Mouse (Mus musculus) liver, embryonic 14.5 days (tissue): ENCODE measurements around the gene Xrcc5. TPM values are rescaled to one million over a fixed set of nuclear protein-coding genes. Genes with fewer than 3 reads are reported as not detected.

Experiments
- ATAC-seq: fragments of 200-750 bp; cut with Nextera tagmentation; 2 replicates; pipeline ENCODE4 v1.8.0; 2017; ENCODE audit warnings: moderate number of reproducible peaks, mild to moderate bottlenecking, moderate library complexity; ENCODE audit not compliant: insufficient read depth
- DNase-seq, 3 experiments: peaks; one replicate each; pipeline ENCODE4 v3.0.0-alpha.2; 2012 to 2013; ENCODE audit warnings: low read depth in 3 of 3, low spot score in 3 of 3
- H3K27ac ChIP-seq: fragments of 300-500 bp; sonication (generic); 2 replicates; pipeline ENCODE4 v1.5.1; 2014; ENCODE audit warnings: moderate library complexity, mild to moderate bottlenecking, control low read depth, inconsistent platforms
- H3K27me3 ChIP-seq: fragments of 300-500 bp; sonication (generic); 2 replicates; pipeline ENCODE4 v1.6.1; 2014; ENCODE audit warnings: mild to moderate bottlenecking, low read length, moderate library complexity; ENCODE audit not compliant: control insufficient read depth, insufficient read depth
- H3K36me3 ChIP-seq: fragments of 300-500 bp; sonication (generic); replicated peaks from 2 replicates; pipeline ENCODE4 v1.6.1; 2014; ENCODE audit warnings: low read depth; ENCODE audit not compliant: control insufficient read depth, insufficient read depth
- H3K4me1 ChIP-seq, 2 experiments: fragments of 200-500 bp in 1 of 2; fragments of 300-500 bp in 1 of 2; sonication (generic) in 1 of 2; replicated peaks; 2 replicates each; pipeline ENCODE4 v1.6.1; 2012 to 2014; ENCODE audit warnings: antibody characterized with exemption in 1 of 2, inconsistent platforms in 1 of 2, low read length in 1 of 2; ENCODE audit not compliant: control insufficient read depth in 2 of 2, insufficient read depth in 2 of 2
- H3K4me2 ChIP-seq: fragments of 300-500 bp; sonication (generic); 2 replicates; pipeline ENCODE4 v1.6.1; 2014; ENCODE audit warnings: low read depth, mild to moderate bottlenecking, control low read depth, moderate library complexity
- H3K4me3 ChIP-seq, 2 experiments: fragments of 200-500 bp in 1 of 2; fragments of 300-500 bp in 1 of 2; sonication (generic) in 1 of 2; 2 replicates each; pipeline ENCODE4 v1.5.1; 2012 to 2014; ENCODE audit warnings: low read depth in 2 of 2, low read length in 2 of 2, mild to moderate bottlenecking in 2 of 2, control low read depth in 1 of 2, inconsistent platforms in 1 of 2, moderate library complexity in 1 of 2; ENCODE audit not compliant: insufficient read depth in 1 of 2
- H3K9ac ChIP-seq: fragments of 300-500 bp; sonication (generic); replicated peaks from 2 replicates; pipeline ENCODE4 v1.6.1; 2014; ENCODE audit warnings: mild to moderate bottlenecking, control low read depth, moderate library complexity
- H3K9me3 ChIP-seq: fragments of 300-500 bp; sonication (generic); 2 replicates; pipeline ENCODE4 v1.6.1; 2016; ENCODE audit warnings: low read length, mixed read lengths; ENCODE audit not compliant: control insufficient read depth
- CTCF ChIP-seq: IDR thresholded peaks from 2 replicates; pipeline ENCODE4 v1.5.1; 2016; ENCODE audit warnings: antibody characterized with exemption, low read depth, control low read depth
- EP300 ChIP-seq: IDR thresholded peaks from 2 replicates; pipeline ENCODE4 v1.6.1; 2016; ENCODE audit warnings: antibody characterized with exemption, low read depth
- WGBS: fragments of 180-500 bp; shearing (Covaris S2); extraction: QIAGEN DNeasy Blood & Tissue Kit; methylation state at CpG from one replicate; pipeline ENCODE4 v1.1.7; 2014; ENCODE audit not compliant: insufficient replicate concordance; 5-methylcytosine and 5-hydroxymethylcytosine counted together
- polyA plus RNA-seq, 2 experiments: library from polyadenylated mRNA; depleted of rRNA in 1 of 2; stranded (reverse) in 1 of 2; unstranded in 1 of 2; fragments of >200 nt; fragmentation: Nextera tagmentation in 1 of 2; extraction: Ambion mirVana in 1 of 2; gene quantifications; 2 replicates each; pipeline versions ENCODE4 v1.2.1 to v1.2.3; 2012 to 2014

The Xrcc5 gene
- polyA plus RNA-seq, 2 experiments: 8.9 to 17.6 TPM

DNA sequence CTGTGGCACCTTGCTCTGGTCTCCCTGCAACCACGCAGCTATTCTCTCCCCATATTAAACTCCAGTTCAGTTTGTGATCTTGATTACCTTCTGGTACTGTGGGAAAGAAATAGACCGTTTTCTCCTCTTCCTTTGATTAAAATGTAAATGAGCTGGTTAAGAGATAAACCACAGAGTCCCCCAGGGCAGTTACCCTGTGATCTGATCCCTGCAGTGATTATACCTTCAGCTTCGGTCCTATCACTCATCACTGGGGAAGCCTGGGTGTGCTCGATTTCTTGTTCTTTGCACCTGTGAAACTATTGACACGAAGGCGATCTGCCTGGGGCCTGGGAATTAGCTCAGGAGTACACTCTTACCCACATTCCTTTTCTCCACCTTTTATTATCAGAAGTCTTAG, 40.7 kb downstream of the Xrcc5 start:
- ATAC-seq: no peak
- no peak overlapping the region for H3K4me2 ChIP-seq
- no peak overlapping the region for H3K27ac ChIP-seq
- 50% methylated on average over 6 of the region's 6 CpGs for WGBS
- no peak for DNase-seq
- no peaks in the 10 kb centered on the region for H3K4me1 ChIP-seq
- no peak for TF ChIP-seq EP300
- TF ChIP-seq CTCF: no peak
- H3K4me3 ChIP-seq: no peak overlapping the region
- peaks cover 3% of the 10 kb centered on the region; the same call in 1 of the 2 replicates for H3K36me3 ChIP-seq
- no peaks in the 10 kb centered on the region for H3K27me3 ChIP-seq
- no peaks in the 10 kb centered on the region for H3K9me3 ChIP-seq
- H3K9ac ChIP-seq: no peak overlapping the region

DNA sequence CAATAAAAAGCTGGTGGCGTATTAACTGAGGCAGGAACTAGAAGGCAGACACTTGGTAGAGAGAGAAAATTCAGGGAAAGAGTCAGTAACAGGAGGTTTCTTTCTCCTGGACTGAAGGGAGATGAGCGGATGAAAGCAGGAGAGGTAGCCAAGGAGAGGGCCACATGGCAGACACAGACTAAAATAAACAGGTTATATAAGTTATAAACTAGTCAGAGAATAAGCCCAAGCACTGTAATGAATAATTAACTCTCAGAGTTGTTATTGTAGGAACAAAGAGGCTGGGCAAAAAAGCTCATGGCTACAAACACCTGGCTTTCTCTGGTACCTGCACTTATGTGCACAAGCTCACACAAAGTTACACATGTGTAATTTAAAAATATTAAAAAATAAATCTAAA, 47.6 kb downstream of the Xrcc5 start:
- TF ChIP-seq EP300 (no peak), CTCF (no peak)
- DNase-seq (no peak), ATAC-seq (no peak)
- H3K4me2 ChIP-seq: no peak overlapping the region
- no peaks in the 10 kb centered on the region for H3K4me1 ChIP-seq
- no peaks in the 10 kb centered on the region for H3K9me3 ChIP-seq
- H3K27me3 ChIP-seq: no peaks in the 10 kb centered on the region
- WGBS: 85% methylated on average over 2 of the region's 2 CpGs
- H3K36me3 ChIP-seq: no peaks in the 10 kb centered on the region
- H3K4me3 ChIP-seq: no peak overlapping the region
- H3K27ac ChIP-seq: no peak overlapping the region
- no peak overlapping the region for H3K9ac ChIP-seq

DNA sequence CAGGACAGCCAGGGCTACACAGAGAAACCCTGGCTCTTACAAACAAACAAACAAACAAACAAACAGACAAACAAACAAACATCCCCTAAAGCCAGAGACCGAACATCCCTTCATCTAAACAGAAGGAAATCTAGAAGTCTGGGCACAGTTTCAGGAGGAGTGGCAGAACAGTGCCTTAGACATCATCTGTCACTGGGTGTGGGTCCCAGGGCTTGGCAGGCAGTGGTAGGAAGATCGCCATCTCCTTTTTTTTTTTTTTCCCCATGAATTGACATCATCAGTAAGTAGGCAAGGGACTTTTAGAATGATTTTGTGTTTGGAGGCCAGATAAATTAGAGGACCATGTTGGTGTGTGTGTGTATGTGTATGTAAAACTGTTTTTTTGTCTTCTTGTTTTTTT, 51.0 kb downstream of the Xrcc5 start:
- Histone ChIP-seq H3K4me1 (no peaks in the 10 kb centered on the region), H3K9ac (no peak overlapping the region), H3K27ac (no peak overlapping the region), H3K36me3 (no peaks in the 10 kb centered on the region; the same call in 1 of the 2 replicates), H3K4me2 (no peak overlapping the region), H3K9me3 (no peaks in the 10 kb centered on the region), H3K27me3 (no peaks in the 10 kb centered on the region), H3K4me3 (no peak overlapping the region)
- ATAC-seq (no peak), DNase-seq (no peak)
- WGBS: 70% methylated on average over 2 of the region's 2 CpGs
- no peak for TF ChIP-seq EP300
- TF ChIP-seq CTCF: no peak

DNA sequence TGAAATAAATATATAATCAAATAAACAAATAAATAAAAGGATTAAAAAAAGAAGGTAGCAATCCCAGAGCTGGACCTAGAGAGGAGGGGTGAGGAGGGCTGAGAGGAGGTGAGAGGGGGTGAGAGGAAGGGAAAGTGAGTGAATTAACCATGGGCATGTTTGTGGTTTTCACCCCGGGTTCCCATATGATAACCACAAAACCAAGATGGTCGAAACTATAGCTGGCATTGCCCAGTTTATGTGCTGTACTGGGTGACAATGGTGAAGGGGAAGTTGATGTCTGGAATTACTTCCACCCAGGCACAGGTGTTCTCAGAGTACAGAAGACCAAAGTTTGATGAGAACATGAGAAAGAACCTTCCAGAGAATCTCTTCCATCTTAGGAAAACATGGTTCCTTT, 52.2 kb downstream of the Xrcc5 start:
- ATAC-seq (no peak), DNase-seq (no peak)
- no peak overlapping the region for H3K4me3 ChIP-seq
- no peak overlapping the region for H3K9ac ChIP-seq
- H3K4me2 ChIP-seq: no peak overlapping the region
- WGBS: 16% methylated on average over 2 of the region's 2 CpGs
- no peaks in the 10 kb centered on the region for H3K9me3 ChIP-seq
- TF ChIP-seq EP300 (no peak), CTCF (no peak)
- H3K27me3 ChIP-seq: no peaks in the 10 kb centered on the region
- no peak overlapping the region for H3K27ac ChIP-seq
- H3K36me3 ChIP-seq: no peaks in the 10 kb centered on the region; the same call in 1 of the 2 replicates
- H3K4me1 ChIP-seq: no peaks in the 10 kb centered on the region

DNA sequence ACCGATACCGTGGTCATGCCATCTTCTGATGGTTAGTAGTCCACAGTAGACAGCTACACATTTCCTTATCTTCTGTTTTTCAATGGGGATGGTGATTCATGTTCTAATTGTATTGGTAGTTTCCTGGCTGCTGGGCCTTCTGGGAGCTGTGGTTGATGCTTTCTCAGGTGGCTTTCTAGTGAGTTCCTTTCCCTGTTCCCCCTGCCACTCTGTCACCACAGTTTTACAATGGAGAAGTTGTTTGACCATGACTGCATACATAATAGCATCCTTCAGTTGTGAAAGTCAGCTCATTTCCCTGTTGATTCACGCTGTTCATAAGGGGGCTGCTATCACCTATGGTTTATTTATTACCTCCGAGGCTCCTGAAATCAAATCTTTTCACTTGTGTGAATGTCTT, 53.6 kb downstream of the Xrcc5 start:
- Histone ChIP-seq H3K4me3 (no peak overlapping the region), H3K9ac (no peak overlapping the region), H3K27me3 (no peaks in the 10 kb centered on the region), H3K36me3 (no peaks in the 10 kb centered on the region; the same call in 1 of the 2 replicates), H3K9me3 (no peaks in the 10 kb centered on the region), H3K4me1 (no peaks in the 10 kb centered on the region), H3K27ac (no peak overlapping the region), H3K4me2 (no peak overlapping the region)
- TF ChIP-seq CTCF (no peak), EP300 (no peak)
- 75% methylated on average over 4 of the region's 4 CpGs for WGBS
- DNase-seq (no peak), ATAC-seq (no peak)
